Mouse (Mus musculus) layer of hippocampus, adult 2 months (tissue): ENCODE data around the gene Cdk2ap2. TPM values are rescaled to one million over a fixed set of nuclear protein-coding genes. Genes with fewer than 3 reads are reported as not detected.

Source experiments
- DNase-seq, 2 experiments: peaks; one replicate each; pipeline ENCODE4 v3.0.0; 2022; ENCODE audit warnings: low spot score in 2 of 2
- H3K27ac ChIP-seq: fragments of 200-600 bp; 2 replicates; pipeline ENCODE4 v1.8.1; 2022
- H3K4me3 ChIP-seq: fragments of 200-600 bp; 2 replicates; pipeline ENCODE4 v1.8.1; 2022; ENCODE audit warnings: mild to moderate bottlenecking
- CTCF ChIP-seq: fragments of 200-600 bp; conservative IDR thresholded peaks from 2 replicates; pipeline ENCODE4 v1.8.1; 2022; ENCODE audit warnings: antibody characterized with exemption, mild to moderate bottlenecking, moderate library complexity
- total RNA-seq, 2 experiments: library from RNA; stranded (reverse); gene quantifications; 2 replicates each; pipeline ENCODE4 v1.2.3; 2021

Gene Cdk2ap2
- total RNA-seq, 2 experiments from 2014 or later = 29.5 to 33.9 TPM

- no peak for TF ChIP-seq CTCF
- Histone ChIP-seq H3K4me3 (no peak overlapping the region), H3K27ac (no peak overlapping the region)
These were observed 25.6 kb upstream of the Cdk2ap2 start for GRCm38 (mm10) chr19:4071406-4071805.

GRCm38 (mm10) chr19:4072706-4073424 lies 24.1 kb upstream of the Cdk2ap2 start:
- Histone ChIP-seq H3K4me3 (no peak overlapping the region), H3K27ac (no peak overlapping the region)
- no peak for TF ChIP-seq CTCF
- no peak for DNase-seq

More at GRCm38 (mm10) chr19:4071406-4071805, 25.6 kb upstream of the Cdk2ap2 start:
- no peak for DNase-seq

GRCm38 (mm10) chr19:4075531-4075930 lies 21.5 kb upstream of the Cdk2ap2 start:
- Histone ChIP-seq H3K27ac (no peak overlapping the region), H3K4me3 (no peak overlapping the region)
- DNase-seq = no peak
- no peak for TF ChIP-seq CTCF

GRCm38 (mm10) chr19:4079594-4079993 lies 17.4 kb upstream of the Cdk2ap2 start:
- Histone ChIP-seq H3K4me3 (no peak overlapping the region), H3K27ac (no peak overlapping the region)
- no peak for DNase-seq
- no peak for TF ChIP-seq CTCF

GRCm38 (mm10) chr19:4080511-4081009 lies 16.4 kb upstream of the Cdk2ap2 start:
- no peak overlapping the region for H3K27ac ChIP-seq
- no peak for TF ChIP-seq CTCF
- no peak overlapping the region for H3K4me3 ChIP-seq
- no peak for DNase-seq

DNA sequence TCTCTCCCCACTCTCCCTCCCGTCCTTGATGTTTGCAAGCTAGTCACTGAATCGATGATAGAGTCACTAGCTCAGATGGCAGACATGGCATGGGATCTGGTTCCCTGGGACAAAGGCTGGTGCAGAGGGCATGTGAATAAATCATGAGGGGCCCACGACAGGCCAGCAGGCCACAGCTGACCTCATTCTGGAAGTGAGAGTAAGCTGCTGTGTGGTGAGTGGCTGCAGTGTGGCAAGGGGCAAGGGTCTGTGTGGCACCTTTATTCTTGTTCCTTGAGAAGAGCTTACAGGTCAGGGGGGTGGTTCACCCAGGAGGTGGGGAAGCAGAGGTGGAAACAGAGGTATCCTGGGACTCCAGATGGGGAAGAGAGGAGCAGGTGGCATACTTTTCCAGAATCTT lies 15.6 kb upstream of the Cdk2ap2 start, which contains the start of gene Cabp2:
Gene Cabp2, plus strand, starts transcription at position 185 of the 400 bp plus-strand sequence.
- DNase-seq = no peak
- no peak for TF ChIP-seq CTCF
- Histone ChIP-seq H3K4me3 (no peak within 1 kb of the TSS), H3K27ac (no peak within 1 kb of the TSS)

GRCm38 (mm10) chr19:4082219-4082965 lies 14.6 kb upstream of the Cdk2ap2 start:
- Histone ChIP-seq H3K4me3 (no peak overlapping the region), H3K27ac (no peak overlapping the region)
- TF ChIP-seq CTCF = no peak
- no peak for DNase-seq

GRCm38 (mm10) chr19:4083316-4083715 lies 13.7 kb upstream of the Cdk2ap2 start:
- Histone ChIP-seq H3K27ac (no peak overlapping the region), H3K4me3 (no peak overlapping the region)
- DNase-seq = no peak
- TF ChIP-seq CTCF = no peak

- no peak for DNase-seq
- no peak for TF ChIP-seq CTCF
- Histone ChIP-seq H3K4me3 (no peak overlapping the region), H3K27ac (no peak overlapping the region)
These were observed 13.2 kb upstream of the Cdk2ap2 start for GRCm38 (mm10) chr19:4083826-4084225.

DNA sequence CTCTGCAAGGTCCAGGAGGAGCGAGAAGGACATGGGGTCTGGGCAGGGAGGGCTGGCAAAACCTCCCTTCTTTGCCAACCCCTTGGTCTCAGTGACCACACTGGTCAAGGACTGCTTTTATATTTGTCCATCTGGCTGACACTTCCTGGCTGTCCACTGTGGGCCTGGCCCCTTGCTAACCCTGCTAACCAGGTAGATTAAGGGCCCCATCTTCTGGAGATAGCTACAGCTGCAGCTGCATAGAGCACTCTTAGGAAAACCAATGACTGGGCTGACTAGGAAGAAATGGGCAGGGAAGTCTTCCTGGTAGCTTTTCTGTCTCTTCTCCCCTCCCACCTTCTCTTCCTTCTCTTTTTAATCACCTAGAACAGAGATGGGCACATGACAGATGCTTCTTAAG lies 12.0 kb upstream of the Cdk2ap2 start:
- TF ChIP-seq CTCF = peak; percentile 46
- Histone ChIP-seq H3K4me3 (no peak overlapping the region), H3K27ac (no peak overlapping the region)
- DNase-seq = no peak

DNA sequence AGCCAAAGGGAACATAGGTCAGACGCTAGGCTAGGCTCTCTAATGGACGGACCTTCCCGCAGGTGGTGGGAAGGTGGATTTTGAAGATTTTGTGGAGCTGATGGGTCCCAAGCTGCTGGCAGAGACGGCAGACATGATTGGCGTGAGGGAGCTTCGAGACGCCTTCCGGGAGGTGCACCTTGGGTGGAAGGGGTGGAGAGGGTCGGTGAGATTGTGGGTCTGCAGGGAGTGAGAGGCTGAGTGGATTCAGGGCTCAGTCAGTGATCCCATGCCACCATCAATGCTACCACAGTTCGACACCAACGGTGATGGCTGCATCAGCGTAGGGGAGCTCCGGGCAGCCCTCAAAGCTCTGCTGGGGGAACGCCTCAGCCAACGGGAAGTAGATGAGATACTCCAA lies 10.8 kb upstream of the Cdk2ap2 start:
- Histone ChIP-seq H3K27ac (no peak overlapping the region), H3K4me3 (no peak overlapping the region)
- DNase-seq = no peak
- no peak for TF ChIP-seq CTCF

GRCm38 (mm10) chr19:4087090-4087489 lies 9.9 kb upstream of the Cdk2ap2 start:
- no peak overlapping the region for H3K4me3 ChIP-seq
- H3K27ac ChIP-seq = no peak overlapping the region
- no peak for TF ChIP-seq CTCF
- DNase-seq = no peak

DNA sequence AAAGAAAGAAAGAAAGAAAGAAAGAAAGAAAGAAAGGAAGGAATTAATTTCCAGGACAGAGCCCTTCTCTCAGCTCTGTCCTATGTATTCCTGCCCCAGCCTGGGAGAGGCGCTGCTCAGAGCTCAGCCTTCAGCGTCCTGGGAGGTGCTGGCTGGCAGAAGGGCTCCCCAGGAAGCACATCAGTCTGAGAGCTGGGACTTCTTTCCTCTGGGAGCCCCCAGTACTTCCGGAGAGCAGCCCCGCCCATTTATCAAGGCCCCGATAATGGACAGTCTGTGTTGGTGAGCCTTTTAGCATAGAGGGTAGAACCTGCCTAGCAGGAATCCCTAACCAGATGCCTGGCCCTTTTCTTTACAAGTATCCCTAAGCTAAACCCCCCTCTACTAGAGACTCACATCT lies 8.8 kb upstream of the Cdk2ap2 start:
- no peak for TF ChIP-seq CTCF
- DNase-seq = no peak
- Histone ChIP-seq H3K27ac (no peak overlapping the region), H3K4me3 (no peak overlapping the region)
